In genomic region chr14:27875991-27876411, GRCm38 (mm10) we compare ENCODE assay signal across 14 mouse cellular contexts.
DNase-seq lines count a peak whose midpoint lies in the region; ATAC-seq lines count a peak whose summit lies in the region.
"Had no signal": no experiment of that assay in that cellular context is flagged by ENCODE, and none has a peak within 500 bp of the region (broad histone marks: within the 10 kb centered on the region; RNA-seq: fewer than 3 reads in every experiment).

No protein-coding gene starts in this region.

- intact Hi-C loops in left cerebral cortex, postnatal 14 days (cut with DNase I) = no loop called here

- H3K4me1 ChIP-seq in forebrain, embryonic 13.5 days = peaks cover 12% of the 10 kb centered on the region
- no peaks in the 10 kb centered on the region for H3K4me1 ChIP-seq in forebrain, embryonic 11.5 days (replicated peaks; ENCODE audit: control insufficient read depth, insufficient read depth, low read length)
- H3K4me1 ChIP-seq in midbrain, embryonic 15.5 days = peaks cover 7% of the 10 kb centered on the region
- H3K4me1 ChIP-seq in midbrain, embryonic 13.5 days (replicated peaks) = peaks cover 13% of the 10 kb centered on the region

- no peaks in the 10 kb centered on the region for H3K36me3 ChIP-seq in forebrain, embryonic 13.5 days (ENCODE audit: poor library complexity, severe bottlenecking)
- no peaks in the 10 kb centered on the region for H3K36me3 ChIP-seq in forebrain, embryonic 11.5 days (ENCODE audit: control insufficient read depth, insufficient read depth, low read length)
- H3K36me3 ChIP-seq in midbrain, embryonic 15.5 days (replicated peaks) = no peaks in the 10 kb centered on the region
- no peaks in the 10 kb centered on the region for H3K36me3 ChIP-seq in midbrain, embryonic 13.5 days
- H3K36me3 ChIP-seq: limb, embryonic 12.5 days had no signal

- no peak overlapping the region for H3K4me3 ChIP-seq in forebrain, embryonic 13.5 days
- no peak overlapping the region for H3K4me3 ChIP-seq in forebrain, embryonic 11.5 days (ENCODE audit: low read depth, low read length)
- 0 out of 2 replicates have a peak overlapping the region, but pooled peaks have one; percentile 1 for H3K4me3 ChIP-seq in midbrain, embryonic 15.5 days
- H3K4me3 ChIP-seq in midbrain, embryonic 13.5 days (replicated peaks) = no peak overlapping the region
- H3K4me3 ChIP-seq: limb, embryonic 12.5 days had no signal

- H3K4me2 ChIP-seq in forebrain, embryonic 13.5 days = peak overlapping the region; percentile 14
- no peak overlapping the region for H3K4me2 ChIP-seq in forebrain, embryonic 11.5 days (ENCODE audit: low read depth, low read length, severe bottlenecking)
- peak overlapping the region; percentile 1; the same call in 1 of the 2 replicates for H3K4me2 ChIP-seq in midbrain, embryonic 15.5 days
- no peak overlapping the region for H3K4me2 ChIP-seq in midbrain, embryonic 13.5 days (replicated peaks)
- H3K4me2 ChIP-seq: limb, embryonic 12.5 days had no signal

- H3K9ac ChIP-seq in forebrain, embryonic 13.5 days = no peak overlapping the region
- H3K9ac ChIP-seq in forebrain, embryonic 11.5 days (ENCODE audit: low read length) = no peak overlapping the region
- H3K9ac ChIP-seq in midbrain, embryonic 15.5 days = no peak overlapping the region
- H3K9ac ChIP-seq in midbrain, embryonic 13.5 days (replicated peaks) = no peak overlapping the region
- H3K9ac ChIP-seq: limb, embryonic 12.5 days had no signal

- H3K27me3 ChIP-seq in forebrain, embryonic 13.5 days = no peaks in the 10 kb centered on the region
- H3K27me3 ChIP-seq in forebrain, embryonic 11.5 days (ENCODE audit: control insufficient read depth, insufficient read depth, low read length) = no peaks in the 10 kb centered on the region
- H3K27me3 ChIP-seq in midbrain, embryonic 15.5 days (replicated peaks) = no peaks in the 10 kb centered on the region
- no peaks in the 10 kb centered on the region for H3K27me3 ChIP-seq in midbrain, embryonic 13.5 days
- H3K27me3 ChIP-seq: limb, embryonic 12.5 days; Patski had no signal

- ATAC-seq in forebrain, embryonic 13.5 days = no peak
- no peak for ATAC-seq in forebrain, embryonic 11.5 days (replicated peaks; ENCODE audit: low FRiP score)
- ATAC-seq in midbrain, embryonic 15.5 days (replicated peaks) = 0 out of 2 replicates have a peak, but pooled peaks have one; percentile 33
- no peak for ATAC-seq in midbrain, embryonic 13.5 days
- ATAC-seq: Patski had no signal

- no peak overlapping the region for H3K27ac ChIP-seq in forebrain, embryonic 13.5 days
- no peak overlapping the region for H3K27ac ChIP-seq in forebrain, embryonic 11.5 days (ENCODE audit: low read depth, low read length)
- H3K27ac ChIP-seq in midbrain, embryonic 15.5 days = no peak overlapping the region
- H3K27ac ChIP-seq in midbrain, embryonic 13.5 days = no peak overlapping the region
- H3K27ac ChIP-seq: limb, embryonic 12.5 days; stomach, postnatal 0 days had no signal

- DNase-seq in forebrain, embryonic 11.5 days (ENCODE audit: low spot score) = no peak
- peak; percentile 59 to 87 for DNase-seq in left cerebral cortex, postnatal 14 days (ENCODE audit: low spot score in 2 of 2)
- peak; percentile 6 for DNase-seq in right cerebral cortex, postnatal 4 days
- no peak for DNase-seq in ovary, postnatal 14 days (ENCODE audit: low spot score)
- no peak for DNase-seq in thymus, postnatal 14 days
- DNase-seq: gastrocnemius, postnatal 25 days; heart, postnatal 36 days; lung, postnatal 10 days had no signal

- H3K9me3 ChIP-seq in forebrain, embryonic 13.5 days (replicated peaks) = no peaks in the 10 kb centered on the region
- no peaks in the 10 kb centered on the region for H3K9me3 ChIP-seq in forebrain, embryonic 11.5 days (ENCODE audit: control insufficient read depth, low read length)
- H3K9me3 ChIP-seq in midbrain, embryonic 15.5 days = no peaks in the 10 kb centered on the region
- no peaks in the 10 kb centered on the region for H3K9me3 ChIP-seq in midbrain, embryonic 13.5 days
- H3K9me3 ChIP-seq: limb, embryonic 12.5 days had no signal

- 57% methylated on average over 13 of the region's 13 CpGs for WGBS in forebrain, embryonic 13.5 days
- WGBS in forebrain, embryonic 11.5 days = 72% methylated on average over 13 of the region's 13 CpGs
- 65% methylated on average over 13 of the region's 13 CpGs for WGBS in midbrain, embryonic 15.5 days
- 63% methylated on average over 13 of the region's 13 CpGs for WGBS in midbrain, embryonic 13.5 days

Comparison
In these comparisons a context has a peak if more than half of its experiments do, and no peak if none do; other contexts are left out.
1. H3K4me2 ChIP-seq: peak in forebrain, embryonic 13.5 days (single experiment) and midbrain, embryonic 15.5 days (single experiment); none in forebrain, embryonic 11.5 days (single experiment) and midbrain, embryonic 13.5 days (single experiment).
2. DNase-seq: peak in left cerebral cortex, postnatal 14 days (2 of 2) and right cerebral cortex, postnatal 4 days (single experiment); none in forebrain, embryonic 11.5 days (single experiment), ovary, postnatal 14 days (single experiment) and thymus, postnatal 14 days (single experiment).